Mouse (Mus musculus) gastrocnemius, adult 2 months (tissue): ENCODE measurements around the gene Cacnb3. TPM values are rescaled to one million over a fixed set of nuclear protein-coding genes. Genes with fewer than 3 reads are reported as not detected.

Source experiments
- DNase-seq: peaks from one replicate; pipeline ENCODE4 v3.0.0; 2022
- H3K27ac ChIP-seq: fragments of 200-600 bp; 2 replicates; pipeline ENCODE4 v1.8.1; 2022; ENCODE audit warnings: mild to moderate bottlenecking
- H3K4me3 ChIP-seq: fragments of 200-600 bp; 2 replicates; pipeline ENCODE4 v1.8.1; 2022; ENCODE audit warnings: mild to moderate bottlenecking, moderate library complexity
- CTCF ChIP-seq: fragments of 200-600 bp; IDR thresholded peaks from 2 replicates; pipeline ENCODE4 v1.8.1; 2022; ENCODE audit warnings: antibody characterized with exemption, mild to moderate bottlenecking, moderate library complexity
- intact Hi-C: fragments of 180-260 bp; cut with DNase I; formaldehyde crosslinking; loops from one replicate; pipeline ENCODE4 v1.15.1; 2025
- total RNA-seq, 2 experiments: library from RNA; stranded (reverse); gene quantifications; 2 replicates each; pipeline ENCODE4 v1.2.3; 2021

The Cacnb3 gene
- total RNA-seq, 2 experiments from 2014 or later = 1.8 to 2.2 TPM

GRCm38 (mm10) chr15:98692171-98692715 lies 61.6 kb downstream of the Cacnb3 start:
- intact Hi-C loops = no loop called here
- Histone ChIP-seq H3K27ac (peak overlapping the region; percentile 66), H3K4me3 (no peak overlapping the region)
- no peak for TF ChIP-seq CTCF
- DNase-seq = peak; percentile 43

Other genes with a start within 250 kb of the Cacnb3 start
- not detected for gene Olfr283, start 249.9 kb upstream of the Cacnb3 start, total RNA-seq
- gene Olfr282, start 199.6 kb upstream of the Cacnb3 start, total RNA-seq = not detected
- not detected for gene Olfr281, start 178.3 kb upstream of the Cacnb3 start, total RNA-seq
- not detected for gene OR5BS1P, start 160.9 kb upstream of the Cacnb3 start, total RNA-seq
- not detected for gene Lalba, start 148.1 kb upstream of the Cacnb3 start, total RNA-seq
- not detected for gene Olfr279, start 138.4 kb upstream of the Cacnb3 start, total RNA-seq
- gene Kansl2, start 96.6 kb upstream of the Cacnb3 start, total RNA-seq = 10 to 100 TPM; 64.7 to 66.3 TPM
- 10 to 100 TPM; 20.4 to 20.5 TPM for gene Ccnt1, start 59.9 kb upstream of the Cacnb3 start, total RNA-seq
- 1 to 10 TPM in 1 of 2 experiments, not detected in 1; 1.2 TPM for gene 4930415O20Rik, start 59.8 kb upstream of the Cacnb3 start, total RNA-seq
- gene Adcy6, start 20.8 kb upstream of the Cacnb3 start, total RNA-seq = 10 to 100 TPM; 22.8 to 23.1 TPM
- 10 to 100 TPM; 66.3 to 67.4 TPM for gene Ddx23, start 32.1 kb downstream of the Cacnb3 start, total RNA-seq
- gene Rnd1, start 46.6 kb downstream of the Cacnb3 start, total RNA-seq = 1 to 10 TPM; 1.2 to 1.5 TPM
- not detected for gene Ccdc65, start 77.4 kb downstream of the Cacnb3 start, total RNA-seq
- 1 to 10 TPM; 1.0 to 1.3 TPM for gene Fkbp11, start 97.4 kb downstream of the Cacnb3 start, total RNA-seq
- gene Arf3, start 132.4 kb downstream of the Cacnb3 start, total RNA-seq = 1 to 10 TPM; 8.1 to 9.4 TPM
- 1 to 10 TPM in 1 of 2 experiments, under 1 TPM in 1; 0.97 to 1.4 TPM for gene Wnt10b, start 147.3 kb downstream of the Cacnb3 start, total RNA-seq
- gene Wnt1, start 159.0 kb downstream of the Cacnb3 start, total RNA-seq = under 1 TPM in 1 of 2 experiments, not detected in 1; 0.08 TPM
- gene Ddn, start 178.7 kb downstream of the Cacnb3 start, total RNA-seq = under 1 TPM; 0.33 to 0.78 TPM
- gene Prkag1, start 200.7 kb downstream of the Cacnb3 start, total RNA-seq = 10 to 100 TPM; 49.0 to 59.5 TPM
- gene Kmt2d, start 240.4 kb downstream of the Cacnb3 start, total RNA-seq = 10 to 100 TPM; 53.6 to 56.3 TPM